Mouse (Mus musculus) bone marrow, adult 2 months (tissue): ENCODE results near the gene Sash3.

Experiments used
- CTCF ChIP-seq: fragments of 200-500 bp; IDR thresholded peaks from 2 replicates; pipeline ENCODE4 v1.5.1; 2011; ENCODE audit warnings: low read length, control low read depth; ENCODE audit not compliant: control insufficient read depth, insufficient read depth
- POLR2A ChIP-seq: fragments of 200-500 bp; IDR thresholded peaks from 2 replicates; pipeline ENCODE4 v1.6.1; 2011; ENCODE audit warnings: low read depth, mild to moderate bottlenecking, control low read depth, low read length, borderline replicate concordance; ENCODE audit not compliant: control insufficient read depth

GRCm38 (mm10) chrX:48201973-48202372 is 55.7 kb downstream of the Sash3 start:
- TF ChIP-seq CTCF, result no peak
- no peak for TF ChIP-seq POLR2A
